Mouse (Mus musculus): ENCODE data around the gene Stard3.
A peak's percentile ranks its signal among the peaks of the same experiment; 100 is the strongest.

Stard3 gene

GRCm38 (mm10) chr11:98358161-98359083 lies at the start of gene Stard3:
TSS of gene Stard3 (plus strand) at chr11:98358368.
- DNase-seq (ENCODE audit: low spot score), result peak; percentile 49

DNA sequence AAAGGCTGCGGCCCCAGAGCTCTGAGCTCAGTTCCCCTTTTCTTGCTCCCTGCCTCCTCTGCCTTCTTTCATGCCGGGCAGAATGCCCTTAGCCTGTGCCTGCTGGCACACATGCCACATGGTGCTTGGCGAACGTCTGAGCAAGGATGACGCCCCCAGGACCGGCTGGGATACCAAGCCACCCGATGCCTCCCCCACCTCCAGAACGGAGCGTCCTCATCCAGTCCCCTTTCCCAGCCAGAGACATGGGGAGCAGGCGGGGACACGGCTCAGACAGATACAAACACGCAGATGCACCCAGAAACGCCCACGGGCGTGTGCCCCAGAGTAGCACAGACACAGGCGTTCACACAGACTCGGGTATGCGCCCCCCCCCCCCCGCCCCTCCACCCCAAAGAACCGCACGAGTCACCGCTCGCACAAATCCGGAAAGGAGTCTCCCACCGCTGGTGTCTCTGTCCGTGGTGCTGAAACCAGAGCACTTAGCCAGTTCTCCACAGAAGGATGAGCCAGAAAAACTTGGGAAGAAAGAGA lies 44.3 kb upstream of the Stard3 start:
- no peak for DNase-seq (ENCODE audit: low spot score)

- no peak for DNase-seq (ENCODE audit: low spot score)
These were observed 40.7 kb upstream of the Stard3 start for GRCm38 (mm10) chr11:98317479-98317878.

DNA sequence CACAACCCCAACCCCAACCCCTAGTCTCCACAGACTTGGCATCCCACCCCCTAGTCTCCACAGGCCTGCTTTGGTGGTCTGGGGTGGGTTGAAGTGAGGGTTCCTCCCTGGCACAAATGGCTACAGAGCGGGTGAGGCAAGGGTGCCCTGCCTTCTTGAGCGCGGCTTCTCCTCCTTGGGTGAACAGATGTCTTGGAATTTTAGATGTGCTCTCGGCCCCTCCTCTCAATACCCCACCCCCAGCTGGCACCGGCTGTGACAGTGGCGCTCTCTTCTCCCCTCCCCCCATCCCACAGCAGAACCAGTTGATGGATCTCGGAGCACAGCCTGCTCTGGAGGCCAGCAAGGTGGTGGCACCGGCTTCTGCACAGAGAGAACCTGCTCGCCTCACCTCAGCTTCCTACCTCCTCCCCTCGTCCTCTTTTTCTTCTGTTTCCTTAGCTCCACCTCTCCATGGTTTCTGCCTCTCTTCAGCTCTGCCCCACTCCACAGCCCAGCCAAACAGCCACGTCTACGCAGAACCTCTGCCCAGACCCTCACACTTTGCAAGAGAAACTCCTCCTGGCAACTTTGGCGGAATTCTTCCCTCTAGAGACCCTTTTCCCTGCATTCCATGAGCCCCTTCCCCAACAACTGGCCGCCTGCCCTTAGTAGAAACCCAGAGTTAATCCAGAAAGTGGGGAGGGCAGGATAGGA lies 39.6 kb upstream of the Stard3 start:
- DNase-seq (ENCODE audit: low spot score), result no peak

DNA sequence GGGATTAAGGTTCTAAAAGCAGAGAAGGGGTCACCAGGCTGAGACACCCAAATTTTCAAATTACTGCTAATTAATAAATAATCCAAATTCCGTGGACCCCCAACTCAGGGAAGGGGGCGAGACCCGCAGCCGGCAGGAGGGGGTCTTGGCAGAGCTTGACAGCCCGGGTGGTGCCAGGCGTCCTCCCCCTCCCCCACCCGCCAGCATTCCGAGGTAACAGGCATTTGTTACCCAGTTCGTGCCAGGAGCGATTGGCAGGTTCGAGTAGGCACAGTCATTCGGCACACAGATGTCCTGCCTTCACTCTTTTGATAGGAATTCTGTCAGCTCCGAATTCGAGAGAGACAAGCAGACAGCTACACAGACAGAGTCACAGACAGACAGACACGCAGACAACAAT lies 39.0 kb upstream of the Stard3 start:
- no peak for DNase-seq (ENCODE audit: low spot score)

GRCm38 (mm10) chr11:98319544-98319943 lies 38.6 kb upstream of the Stard3 start:
- DNase-seq (ENCODE audit: low spot score), result no peak

GRCm38 (mm10) chr11:98319944-98320343 lies 38.2 kb upstream of the Stard3 start:
- DNase-seq (ENCODE audit: low spot score), result no peak

DNA sequence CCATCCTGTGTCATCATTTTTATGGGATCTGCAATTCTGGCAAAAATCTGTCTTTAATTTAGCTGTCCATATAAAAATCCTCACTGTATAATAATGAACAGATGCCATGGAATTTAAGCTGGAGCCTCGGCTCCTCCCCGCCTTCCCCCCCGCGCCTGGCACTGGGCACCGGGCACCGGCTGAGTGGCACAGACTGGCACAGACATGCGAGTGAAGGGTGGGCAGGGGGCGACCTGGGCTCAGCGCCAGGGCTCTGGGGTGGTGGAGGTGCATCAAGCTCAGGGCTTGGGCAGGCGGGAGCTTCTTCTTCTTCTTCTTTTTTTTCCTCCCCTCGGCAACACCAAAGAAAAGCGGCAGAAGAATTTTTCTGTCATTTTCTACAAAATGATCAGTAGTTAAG lies 37.8 kb upstream of the Stard3 start:
- DNase-seq (ENCODE audit: low spot score), result no peak

DNA sequence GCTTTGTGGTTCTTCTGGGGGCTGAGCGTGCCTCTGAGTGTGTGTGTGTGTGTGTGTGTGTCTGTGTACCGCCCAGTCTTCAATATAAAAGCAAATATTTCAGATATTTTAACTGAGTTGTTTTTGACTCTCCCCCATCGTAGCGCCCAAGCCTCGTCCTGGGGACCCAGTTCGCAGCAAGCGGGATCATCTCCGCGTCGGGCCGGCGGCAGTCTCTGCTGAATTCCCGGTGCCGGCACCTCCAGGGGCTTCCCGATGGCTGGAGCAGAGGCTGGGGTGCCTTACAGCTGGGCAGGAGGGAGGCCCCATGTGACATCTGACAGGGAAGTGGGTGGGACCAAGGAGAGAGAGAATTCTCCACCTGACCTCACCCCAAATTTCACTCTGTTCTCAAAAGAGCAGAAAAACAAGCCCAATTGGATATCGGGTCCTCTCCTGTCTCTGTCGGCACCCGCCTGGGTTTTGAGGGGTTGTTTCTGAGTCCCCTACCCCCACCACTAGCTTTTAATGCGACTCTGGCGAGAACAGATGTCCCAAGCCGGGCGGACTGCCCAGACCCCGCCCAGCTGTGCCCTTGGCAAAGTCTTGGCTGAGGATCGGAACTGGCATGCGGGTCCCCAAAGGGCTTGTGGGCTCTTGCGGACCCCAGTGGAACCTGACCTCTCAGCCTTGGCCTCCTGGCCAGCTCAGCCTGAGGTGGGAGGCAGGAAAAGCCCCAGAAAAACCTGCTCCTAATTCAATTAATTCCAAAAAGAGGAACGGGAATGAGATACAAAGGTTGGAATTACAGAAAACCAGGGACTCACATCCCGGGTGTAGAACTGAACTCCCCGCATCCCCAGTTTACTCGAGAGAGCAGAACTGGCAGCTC lies 37.1 kb upstream of the Stard3 start:
- no peak for DNase-seq (ENCODE audit: low spot score)

- no peak for DNase-seq (ENCODE audit: low spot score)
These were observed 36.5 kb upstream of the Stard3 start for GRCm38 (mm10) chr11:98321677-98322003.

GRCm38 (mm10) chr11:98322159-98322558 lies 36.0 kb upstream of the Stard3 start:
- no peak for DNase-seq (ENCODE audit: low spot score)

GRCm38 (mm10) chr11:98323136-98323866 lies 34.9 kb upstream of the Stard3 start:
- DNase-seq (ENCODE audit: low spot score), result no peak

DNA sequence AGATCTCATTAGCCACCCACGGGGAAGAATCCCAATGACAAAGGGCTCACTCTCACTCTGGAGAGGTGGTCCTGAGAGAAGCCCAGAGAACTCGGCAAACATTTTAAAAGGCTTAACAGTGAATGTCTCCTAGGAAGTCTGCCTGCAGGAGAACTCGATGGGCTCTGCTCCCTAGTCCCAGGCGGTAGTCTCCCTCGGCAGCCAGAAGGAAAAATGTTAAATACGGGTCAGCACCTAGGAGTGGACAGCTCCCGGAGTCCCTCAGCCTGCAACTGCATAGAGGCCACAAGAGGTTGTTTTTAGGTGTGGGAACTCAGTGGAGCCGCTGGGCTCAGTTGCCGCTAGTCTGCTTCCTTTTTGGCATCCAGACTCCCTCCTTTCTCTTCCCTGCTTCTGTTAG lies 34.2 kb upstream of the Stard3 start:
- DNase-seq (ENCODE audit: low spot score), result no peak

DNA sequence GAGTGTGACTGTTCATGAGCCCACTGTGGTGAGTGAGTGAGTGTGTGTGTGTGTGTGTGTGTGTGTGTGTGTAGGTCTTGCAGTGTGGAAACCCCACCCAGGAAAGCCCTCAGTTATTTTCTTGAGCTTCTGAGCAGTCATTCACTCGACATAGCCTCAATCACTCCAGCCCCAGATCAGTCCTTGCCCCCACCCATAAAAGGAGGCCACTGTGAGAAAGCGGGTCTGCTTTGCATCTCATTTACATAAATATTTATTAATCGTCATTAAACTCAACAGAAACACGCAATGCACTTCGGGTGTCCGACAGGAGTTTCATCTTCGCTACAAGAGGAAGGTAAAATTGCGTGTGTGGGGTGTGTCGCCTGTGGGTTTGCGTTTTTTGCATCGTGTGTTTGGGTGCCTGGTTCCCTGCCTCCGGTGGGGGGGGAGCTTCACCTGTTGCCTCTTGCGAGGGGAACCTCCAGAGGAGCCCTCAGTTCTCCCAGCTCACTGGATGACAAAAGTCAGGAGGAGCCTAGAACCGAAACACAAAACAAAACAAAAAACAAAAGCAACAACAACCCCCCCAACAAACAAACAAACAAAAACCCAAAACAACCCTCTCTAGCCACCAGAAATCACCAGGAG lies 32.9 kb upstream of the Stard3 start:
- DNase-seq (ENCODE audit: low spot score), result no peak

- DNase-seq (ENCODE audit: low spot score), result no peak
These were observed 32.3 kb upstream of the Stard3 start for GRCm38 (mm10) chr11:98325821-98326218.

- DNase-seq (ENCODE audit: low spot score), result no peak
These were observed 31.4 kb upstream of the Stard3 start for GRCm38 (mm10) chr11:98326741-98327135.

DNA sequence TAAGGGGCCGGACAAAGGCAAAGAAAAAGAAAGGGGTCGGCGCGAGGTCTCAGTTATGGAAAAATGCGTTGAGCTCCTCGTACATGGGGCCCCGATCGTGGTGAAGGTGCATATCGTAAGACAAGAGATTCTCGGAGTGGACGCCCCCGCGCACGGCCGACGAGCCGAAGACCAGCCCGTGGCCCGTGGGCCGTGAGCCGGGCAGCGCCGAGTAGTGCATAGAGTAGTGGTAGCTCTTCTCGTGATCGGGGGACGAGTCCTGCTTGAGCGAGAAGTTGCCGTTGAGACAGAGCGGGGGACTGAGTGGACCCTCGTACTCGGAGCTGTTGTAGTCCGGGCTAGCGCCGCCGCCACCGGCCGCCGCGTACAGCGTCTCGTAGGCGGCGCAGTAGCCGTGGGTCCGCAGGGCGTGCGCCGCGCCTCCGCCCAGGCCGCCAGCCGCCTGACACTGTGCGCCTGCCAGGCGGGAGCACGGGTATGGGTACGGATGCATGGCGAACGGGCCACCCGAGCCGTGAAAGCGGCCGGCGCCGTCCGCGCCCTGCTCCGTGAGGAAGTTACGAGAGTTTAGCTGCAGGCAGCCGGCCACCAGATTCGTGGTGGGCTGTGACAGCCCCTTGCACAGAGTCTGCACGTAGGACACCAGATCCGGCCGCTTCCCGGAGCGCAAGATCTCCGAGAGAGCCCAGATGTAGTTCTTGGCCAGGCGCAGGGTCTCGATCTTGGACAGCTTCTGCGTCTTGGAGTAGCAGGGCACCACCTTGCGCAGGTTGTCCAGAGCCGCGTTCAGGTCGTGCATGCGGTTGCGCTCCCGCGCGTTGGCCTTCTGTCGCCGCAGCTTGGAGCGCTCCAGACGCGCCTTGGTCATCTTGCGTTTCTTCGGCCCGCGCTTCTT lies 30.8 kb upstream of the Stard3 start:
- no peak for DNase-seq (ENCODE audit: low spot score)

DNA sequence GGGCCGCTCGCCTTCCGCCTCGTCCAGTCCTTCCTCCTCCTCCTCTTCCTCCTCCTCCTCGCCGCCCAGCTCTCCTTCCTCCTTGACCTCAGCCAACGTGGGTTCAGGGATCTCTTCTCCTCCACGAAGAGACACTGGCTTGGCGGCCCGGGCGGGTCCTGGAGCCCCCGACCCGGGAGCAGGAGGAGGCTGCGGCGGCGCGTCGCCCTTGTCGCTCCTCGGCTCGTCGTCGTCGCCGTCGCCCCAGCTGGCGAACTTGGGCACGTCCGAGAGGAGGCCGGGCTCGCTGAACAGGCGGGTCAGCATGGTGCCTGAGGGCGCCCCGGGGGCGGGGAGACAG lies 30.2 kb upstream of the Stard3 start:
- DNase-seq (ENCODE audit: low spot score), result no peak

DNA sequence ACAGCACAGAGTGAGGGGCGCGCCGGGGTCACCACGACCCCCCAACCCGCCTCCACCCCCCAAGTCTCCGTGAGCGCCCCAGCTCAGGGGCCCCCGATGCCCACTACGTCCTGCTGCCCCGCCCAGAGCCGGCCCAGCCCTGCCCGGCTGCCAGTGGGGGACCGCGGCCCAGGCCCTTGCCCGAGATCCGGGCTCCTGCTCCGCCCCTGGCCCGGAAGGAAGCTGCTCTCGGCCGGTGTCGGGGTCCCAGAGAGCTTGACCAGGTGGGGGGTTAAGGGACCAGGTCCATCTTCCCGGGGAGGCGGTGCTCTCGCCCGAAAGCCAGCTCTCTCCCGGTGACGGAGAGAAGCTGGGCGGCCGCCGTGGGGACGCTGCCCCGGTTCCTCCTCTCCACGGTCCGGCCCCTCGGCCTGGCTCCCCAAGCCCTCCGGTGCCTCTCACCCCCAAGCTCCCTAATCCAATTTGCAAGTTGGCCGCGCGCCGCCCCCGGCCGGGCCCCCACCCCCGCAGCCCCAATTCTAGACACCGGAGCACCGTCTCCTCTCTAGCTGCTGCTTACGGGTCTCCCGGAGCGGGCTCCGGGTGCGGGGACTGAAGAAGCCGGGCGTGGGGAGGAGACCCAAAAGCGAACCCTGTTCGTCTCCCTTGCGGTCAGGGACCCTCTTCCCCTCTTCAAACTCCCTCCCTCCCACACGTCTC lies 29.6 kb upstream of the Stard3 start:
- no peak for DNase-seq (ENCODE audit: low spot score)
